Mouse (Mus musculus) liver, adult (tissue): ENCODE measurements around the gene Sept8.

ENCODE experiments used
- GATA4 ChIP-seq: IDR thresholded peaks from 2 replicates; pipeline ENCODE4 v1.6.1; 2014; ENCODE audit warnings: mild to moderate bottlenecking, low read length; ENCODE audit not compliant: insufficient replicate concordance

Sept8 gene

GRCm38 (mm10) chr11:53588279-53588678 lies 69.2 kb downstream of the Sept8 start:
- no peak for TF ChIP-seq GATA4

- no peak for TF ChIP-seq GATA4
Measured at GRCm38 (mm10) chr11:53590368-53590768, 71.3 kb downstream of the Sept8 start.

GRCm38 (mm10) chr11:53591116-53591515 lies 72.1 kb downstream of the Sept8 start:
- no peak for TF ChIP-seq GATA4
